Mouse (Mus musculus): ENCODE results near the gene Ppp1r12a. TPM values are rescaled to one million over a fixed set of nuclear protein-coding genes. Genes with fewer than 3 reads are reported as not detected.

The Ppp1r12a gene
- polyA plus RNA-seq, 1 experiment from 2014 or later, result 97.7 TPM

DNA sequence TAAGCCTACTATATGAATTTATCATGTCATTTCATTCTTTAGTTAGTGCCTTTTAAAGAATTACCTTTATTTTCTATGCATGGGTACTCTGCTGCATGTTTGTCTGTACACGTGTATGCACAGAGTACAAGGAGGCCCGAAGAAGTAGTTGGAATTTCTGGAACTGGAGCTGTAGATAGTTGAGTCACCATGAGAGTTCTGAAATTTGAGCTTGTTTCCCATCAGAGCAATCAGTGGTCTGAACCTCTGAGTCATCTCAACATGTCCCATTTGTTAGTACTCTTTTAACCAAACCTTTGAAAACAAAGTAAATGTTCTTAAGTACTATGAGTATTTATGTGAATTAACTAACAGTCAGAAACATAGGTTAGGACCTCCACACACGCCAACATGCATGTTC is 75.1 kb downstream of the Ppp1r12a start:
- H3K9me3 ChIP-seq (ENCODE audit: low read length), result no peaks in the 10 kb centered on the region
- WGBS, result 92% methylated on average over 3 of the region's 3 CpGs
- no peaks in the 10 kb centered on the region for H3K4me1 ChIP-seq (ENCODE audit: insufficient read depth, low read length)
- H3K36me3 ChIP-seq (ENCODE audit: insufficient read depth, low read length), result peaks cover 27% of the 10 kb centered on the region; the same call in 1 of the 2 replicates
- no peak overlapping the region for H3K27ac ChIP-seq (ENCODE audit: low read length)
- no peak for ATAC-seq (ENCODE audit: low FRiP score, low TSS enrichment)
- no peak overlapping the region for H3K9ac ChIP-seq (replicated peaks; ENCODE audit: low read length)
- H3K27me3 ChIP-seq (ENCODE audit: insufficient read depth, low read length), result no peaks in the 10 kb centered on the region
- no peak overlapping the region for H3K4me2 ChIP-seq (replicated peaks; ENCODE audit: low read depth, low read length)
- H3K4me3 ChIP-seq (ENCODE audit: low read length), result no peak overlapping the region

DNA sequence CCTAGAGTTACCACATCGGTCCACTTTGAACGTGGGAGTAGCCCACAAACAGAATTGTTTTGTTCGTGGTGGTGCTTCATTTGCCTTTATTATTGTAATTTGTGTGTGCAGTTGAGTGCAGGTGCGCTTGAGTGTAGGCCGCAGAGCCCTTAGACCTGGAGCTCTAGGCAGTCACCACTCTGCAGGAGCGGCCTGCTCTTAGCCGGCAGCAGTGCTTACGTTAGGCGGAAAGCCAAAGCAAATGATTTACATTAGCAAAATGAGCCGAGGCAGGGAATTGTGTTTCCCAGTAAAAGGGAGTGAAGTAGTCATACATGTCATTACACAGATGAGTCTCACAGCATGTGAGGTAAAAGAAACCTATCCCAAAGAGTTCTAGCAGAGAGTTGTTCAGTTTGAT is 77.1 kb downstream of the Ppp1r12a start:
- H3K9ac ChIP-seq (replicated peaks; ENCODE audit: low read length), result no peak overlapping the region
- no peak for ATAC-seq (ENCODE audit: low FRiP score, low TSS enrichment)
- H3K36me3 ChIP-seq (ENCODE audit: insufficient read depth, low read length), result peaks cover 27% of the 10 kb centered on the region; the same call in 1 of the 2 replicates
- no peak overlapping the region for H3K4me2 ChIP-seq (replicated peaks; ENCODE audit: low read depth, low read length)
- no peaks in the 10 kb centered on the region for H3K4me1 ChIP-seq (ENCODE audit: insufficient read depth, low read length)
- no peaks in the 10 kb centered on the region for H3K27me3 ChIP-seq (ENCODE audit: insufficient read depth, low read length)
- no peaks in the 10 kb centered on the region for H3K9me3 ChIP-seq (ENCODE audit: low read length)
- H3K27ac ChIP-seq (ENCODE audit: low read length), result no peak overlapping the region
- WGBS, result 66% methylated on average over 10 of the region's 10 CpGs
- H3K4me3 ChIP-seq (ENCODE audit: low read length), result no peak overlapping the region

DNA sequence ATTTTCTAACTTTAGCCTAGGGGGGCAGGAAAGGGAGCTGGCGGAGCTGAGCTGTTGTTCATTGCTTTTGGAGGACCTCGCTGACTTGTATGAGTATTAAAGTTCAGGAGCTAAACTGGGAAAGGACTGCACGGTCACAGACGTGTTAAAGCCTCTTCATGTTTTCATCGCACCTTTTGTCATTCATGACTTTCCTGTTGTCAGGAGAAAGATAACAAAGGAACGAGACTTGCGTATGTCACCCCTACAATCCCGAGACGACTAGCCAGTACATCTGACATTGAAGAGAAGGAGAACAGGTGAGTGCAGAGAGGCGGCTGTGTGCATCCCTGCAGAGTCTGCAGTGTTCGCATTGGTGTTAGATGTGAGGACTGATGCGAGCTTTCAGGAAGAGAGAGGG is 88.7 kb downstream of the Ppp1r12a start:
- Histone ChIP-seq H3K27me3 (ENCODE audit: insufficient read depth, low read length) (no peaks in the 10 kb centered on the region), H3K36me3 (ENCODE audit: insufficient read depth, low read length) (peaks cover 36% of the 10 kb centered on the region), H3K9ac (replicated peaks; ENCODE audit: low read length) (no peak overlapping the region), H3K4me3 (ENCODE audit: low read length) (no peak overlapping the region), H3K9me3 (ENCODE audit: low read length) (no peaks in the 10 kb centered on the region), H3K4me2 (replicated peaks; ENCODE audit: low read depth, low read length) (no peak overlapping the region), H3K27ac (ENCODE audit: low read length) (no peak overlapping the region), H3K4me1 (ENCODE audit: insufficient read depth, low read length) (no peaks in the 10 kb centered on the region)
- ATAC-seq (ENCODE audit: low FRiP score, low TSS enrichment), result no peak
- WGBS, result 85% methylated on average over 12 of the region's 12 CpGs

DNA sequence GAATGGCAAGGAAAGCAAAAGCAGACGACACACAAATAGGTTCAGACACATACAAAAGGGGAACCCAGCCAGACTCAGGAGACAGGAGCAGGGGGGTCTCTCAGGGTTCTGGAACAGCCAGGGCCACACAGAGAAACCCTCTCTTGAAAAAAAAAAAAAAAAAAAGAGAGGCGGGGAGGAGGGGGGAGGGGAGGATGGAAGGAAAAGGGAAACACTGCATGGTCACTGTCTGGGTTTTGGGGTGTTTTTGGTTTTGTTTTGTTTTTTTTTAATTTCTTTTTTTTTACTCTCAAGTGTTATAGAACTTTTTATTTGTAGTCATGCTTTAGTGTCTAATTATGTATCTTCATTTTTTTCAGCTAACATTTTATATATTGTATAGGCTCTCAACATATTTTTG is 89.2 kb downstream of the Ppp1r12a start:
- H3K9ac ChIP-seq (replicated peaks; ENCODE audit: low read length), result no peak overlapping the region
- no peak overlapping the region for H3K4me3 ChIP-seq (ENCODE audit: low read length)
- H3K27me3 ChIP-seq (ENCODE audit: insufficient read depth, low read length), result no peaks in the 10 kb centered on the region
- no peak for ATAC-seq (ENCODE audit: low FRiP score, low TSS enrichment)
- no peaks in the 10 kb centered on the region for H3K9me3 ChIP-seq (ENCODE audit: low read length)
- H3K4me1 ChIP-seq (ENCODE audit: insufficient read depth, low read length), result no peaks in the 10 kb centered on the region
- H3K27ac ChIP-seq (ENCODE audit: low read length), result no peak overlapping the region
- H3K36me3 ChIP-seq (ENCODE audit: insufficient read depth, low read length), result peaks cover 40% of the 10 kb centered on the region
- 93% methylated on average over 1 of the region's 2 CpGs for WGBS
- no peak overlapping the region for H3K4me2 ChIP-seq (replicated peaks; ENCODE audit: low read depth, low read length)

DNA sequence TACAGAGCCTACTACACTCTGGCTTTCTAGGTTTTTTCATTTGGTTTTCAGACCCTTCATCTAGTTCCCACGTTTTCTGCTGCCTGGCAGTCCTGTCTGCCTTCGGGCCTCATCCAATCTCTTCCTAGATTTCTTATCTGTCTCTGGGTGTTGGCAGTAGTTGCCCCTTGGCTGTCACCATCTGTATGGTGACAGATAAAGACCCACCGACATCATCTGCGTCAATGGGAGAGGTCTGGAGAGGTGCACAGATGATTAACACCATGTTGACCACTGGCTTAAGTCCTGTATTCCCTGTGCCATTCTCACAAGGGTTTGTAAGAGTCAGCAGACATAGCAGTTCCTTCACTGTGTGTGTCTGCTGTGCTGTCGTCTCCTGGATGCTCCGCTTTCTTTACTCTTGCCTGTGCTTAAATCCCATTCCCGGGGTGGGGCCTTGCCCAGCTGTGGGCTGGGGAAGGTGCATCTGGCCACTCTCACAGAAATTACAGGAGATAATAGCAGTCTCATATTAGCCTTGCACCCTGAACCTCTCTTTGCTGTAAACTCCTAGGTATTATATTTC is 93.9 kb downstream of the Ppp1r12a start:
- Histone ChIP-seq H3K27me3 (ENCODE audit: insufficient read depth, low read length) (no peaks in the 10 kb centered on the region), H3K9ac (replicated peaks; ENCODE audit: low read length) (no peak overlapping the region), H3K4me3 (ENCODE audit: low read length) (no peak overlapping the region), H3K27ac (ENCODE audit: low read length) (no peak overlapping the region), H3K4me1 (ENCODE audit: insufficient read depth, low read length) (no peaks in the 10 kb centered on the region), H3K4me2 (replicated peaks; ENCODE audit: low read depth, low read length) (no peak overlapping the region), H3K9me3 (ENCODE audit: low read length) (no peaks in the 10 kb centered on the region), H3K36me3 (ENCODE audit: insufficient read depth, low read length) (peaks cover 41% of the 10 kb centered on the region)
- no peak for ATAC-seq (ENCODE audit: low FRiP score, low TSS enrichment)
- WGBS, result 93% methylated on average over 7 of the region's 7 CpGs

DNA sequence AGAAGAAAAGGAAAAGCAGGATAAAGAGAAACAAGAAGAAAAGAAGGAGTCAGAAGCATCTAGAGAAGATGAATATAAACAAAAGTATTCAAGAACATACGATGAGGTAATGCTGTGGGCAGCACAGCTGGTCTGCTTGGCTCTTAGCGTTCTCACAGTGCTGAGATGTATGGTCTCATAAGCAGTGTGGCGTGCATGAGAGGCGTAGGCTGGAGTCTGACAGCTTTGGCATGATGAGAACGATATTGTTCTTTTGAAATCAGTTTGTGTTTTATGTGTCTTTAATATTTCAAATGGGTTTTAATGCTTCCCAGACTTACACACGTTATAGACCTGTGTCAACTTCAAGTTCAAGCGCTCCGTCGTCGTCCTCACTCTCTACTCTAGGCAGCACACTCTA is 98.9 kb downstream of the Ppp1r12a start:
- Histone ChIP-seq H3K4me3 (ENCODE audit: low read length) (no peak overlapping the region), H3K36me3 (ENCODE audit: insufficient read depth, low read length) (peaks cover 44% of the 10 kb centered on the region), H3K9ac (replicated peaks; ENCODE audit: low read length) (no peak overlapping the region), H3K27me3 (ENCODE audit: insufficient read depth, low read length) (no peaks in the 10 kb centered on the region), H3K9me3 (ENCODE audit: low read length) (no peaks in the 10 kb centered on the region), H3K4me1 (ENCODE audit: insufficient read depth, low read length) (no peaks in the 10 kb centered on the region), H3K4me2 (replicated peaks; ENCODE audit: low read depth, low read length) (no peak overlapping the region), H3K27ac (ENCODE audit: low read length) (no peak overlapping the region)
- WGBS, result 89% methylated on average over 10 of the region's 10 CpGs
- no peak for ATAC-seq (ENCODE audit: low FRiP score, low TSS enrichment)

DNA sequence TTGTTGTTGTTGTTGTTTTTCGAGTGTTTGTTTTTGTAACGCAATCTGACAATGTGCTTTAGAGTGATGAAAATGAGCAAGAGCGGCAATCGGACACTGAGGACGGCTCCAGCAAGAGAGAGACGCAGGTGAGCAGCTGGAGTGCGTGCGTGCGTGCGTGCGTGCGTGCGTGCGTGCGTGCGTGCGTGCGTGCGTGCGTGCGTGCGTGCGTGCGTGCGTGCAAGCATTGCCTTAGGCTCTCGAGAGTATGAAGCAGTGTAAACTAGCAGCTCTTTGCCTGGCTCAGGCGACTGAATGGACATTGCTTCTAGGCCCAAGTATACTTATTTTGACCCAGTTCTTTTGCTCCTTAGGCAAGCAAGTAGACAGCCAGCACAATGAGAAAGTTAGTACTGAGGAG is 102.6 kb downstream of the Ppp1r12a start:
- Histone ChIP-seq H3K9ac (replicated peaks; ENCODE audit: low read length) (no peak overlapping the region), H3K36me3 (ENCODE audit: insufficient read depth, low read length) (peaks cover 48% of the 10 kb centered on the region), H3K9me3 (ENCODE audit: low read length) (no peaks in the 10 kb centered on the region), H3K27ac (ENCODE audit: low read length) (no peak overlapping the region), H3K4me3 (ENCODE audit: low read length) (no peak overlapping the region), H3K4me1 (ENCODE audit: insufficient read depth, low read length) (no peaks in the 10 kb centered on the region), H3K4me2 (replicated peaks; ENCODE audit: low read depth, low read length) (no peak overlapping the region), H3K27me3 (ENCODE audit: insufficient read depth, low read length) (no peaks in the 10 kb centered on the region)
- ATAC-seq (ENCODE audit: low FRiP score, low TSS enrichment), result no peak
- WGBS, result 86% methylated on average over 27 of the region's 27 CpGs

DNA sequence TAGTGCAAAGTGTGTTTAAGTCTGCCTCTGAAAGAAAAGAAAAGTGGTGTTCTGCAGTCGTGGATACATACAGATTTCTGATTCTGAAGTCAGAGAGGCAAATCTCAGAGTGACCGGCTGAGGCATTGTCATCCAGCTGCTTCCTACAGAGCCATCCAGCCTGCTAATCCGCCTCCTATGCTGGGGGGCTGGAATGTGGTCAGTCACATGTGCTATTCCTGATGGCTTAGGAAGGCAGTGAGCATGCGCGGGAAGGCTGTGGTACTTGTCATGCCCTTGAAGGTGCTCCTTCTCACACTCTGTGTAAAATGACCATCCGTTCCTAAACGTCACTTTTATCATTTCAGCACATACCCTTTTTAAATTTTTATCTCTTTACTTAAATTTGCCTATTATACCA is 109.2 kb downstream of the Ppp1r12a start:
- no peak for ATAC-seq (ENCODE audit: low FRiP score, low TSS enrichment)
- H3K27me3 ChIP-seq (ENCODE audit: insufficient read depth, low read length), result no peaks in the 10 kb centered on the region
- no peaks in the 10 kb centered on the region for H3K9me3 ChIP-seq (ENCODE audit: low read length)
- 91% methylated on average over 7 of the region's 7 CpGs for WGBS
- no peak overlapping the region for H3K27ac ChIP-seq (ENCODE audit: low read length)
- H3K36me3 ChIP-seq (ENCODE audit: insufficient read depth, low read length), result peaks cover 49% of the 10 kb centered on the region
- H3K9ac ChIP-seq (replicated peaks; ENCODE audit: low read length), result no peak overlapping the region
- no peak overlapping the region for H3K4me2 ChIP-seq (replicated peaks; ENCODE audit: low read depth, low read length)
- H3K4me3 ChIP-seq (ENCODE audit: low read length), result no peak overlapping the region
- no peaks in the 10 kb centered on the region for H3K4me1 ChIP-seq (ENCODE audit: insufficient read depth, low read length)

DNA sequence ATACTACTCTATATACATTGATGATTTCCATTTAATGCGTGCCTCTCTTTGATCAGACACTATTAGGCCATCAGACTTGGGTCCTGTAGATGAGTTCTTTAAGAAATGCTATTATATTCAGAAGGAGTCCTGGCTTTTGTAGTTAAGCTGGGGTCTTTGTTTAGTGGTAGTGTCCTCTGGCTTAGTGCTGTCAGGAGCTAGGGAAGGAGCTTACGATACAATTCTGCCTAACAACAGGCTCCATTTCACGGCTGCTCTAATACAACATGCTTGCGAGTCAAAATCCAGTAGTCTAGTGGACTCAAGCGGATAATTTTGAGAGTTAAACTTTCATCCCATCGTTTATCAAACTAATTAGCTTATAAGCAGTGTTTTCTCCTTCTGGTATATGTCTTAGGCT is 114.7 kb downstream of the Ppp1r12a start:
- no peak overlapping the region for H3K4me2 ChIP-seq (replicated peaks; ENCODE audit: low read depth, low read length)
- 88% methylated on average over 6 of the region's 6 CpGs for WGBS
- ATAC-seq (ENCODE audit: low FRiP score, low TSS enrichment), result no peak
- H3K9ac ChIP-seq (replicated peaks; ENCODE audit: low read length), result no peak overlapping the region
- H3K4me1 ChIP-seq (ENCODE audit: insufficient read depth, low read length), result no peaks in the 10 kb centered on the region
- no peaks in the 10 kb centered on the region for H3K27me3 ChIP-seq (ENCODE audit: insufficient read depth, low read length)
- peaks cover 35% of the 10 kb centered on the region; the same call in 1 of the 2 replicates for H3K36me3 ChIP-seq (ENCODE audit: insufficient read depth, low read length)
- H3K27ac ChIP-seq (ENCODE audit: low read length), result no peak overlapping the region
- no peaks in the 10 kb centered on the region for H3K9me3 ChIP-seq (ENCODE audit: low read length)
- H3K4me3 ChIP-seq (ENCODE audit: low read length), result no peak overlapping the region

DNA sequence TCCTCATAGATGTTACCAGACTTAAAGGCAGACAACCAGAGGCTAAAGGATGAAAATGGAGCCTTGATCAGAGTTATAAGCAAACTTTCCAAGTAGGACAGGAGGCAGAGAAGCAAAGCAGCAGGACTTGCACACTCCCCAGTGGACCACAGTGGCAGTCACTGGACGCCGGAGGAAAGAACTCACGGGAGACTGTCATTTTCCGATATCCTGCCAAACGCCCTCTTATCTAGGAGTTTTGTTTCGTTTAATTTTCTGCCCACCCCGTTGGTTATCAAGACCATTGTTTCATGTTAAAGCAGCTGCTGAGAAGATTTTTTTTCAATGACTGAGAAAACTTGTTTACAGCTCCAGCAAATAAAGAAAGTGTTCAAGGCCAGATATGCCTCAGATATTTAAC is 115.2 kb downstream of the Ppp1r12a start:
- no peak for ATAC-seq (ENCODE audit: low FRiP score, low TSS enrichment)
- Histone ChIP-seq H3K4me2 (replicated peaks; ENCODE audit: low read depth, low read length) (no peak overlapping the region), H3K9me3 (ENCODE audit: low read length) (no peaks in the 10 kb centered on the region), H3K4me3 (ENCODE audit: low read length) (no peak overlapping the region), H3K27ac (ENCODE audit: low read length) (no peak overlapping the region), H3K9ac (replicated peaks; ENCODE audit: low read length) (no peak overlapping the region), H3K27me3 (ENCODE audit: insufficient read depth, low read length) (no peaks in the 10 kb centered on the region), H3K36me3 (ENCODE audit: insufficient read depth, low read length) (peaks cover 32% of the 10 kb centered on the region; the same call in 1 of the 2 replicates), H3K4me1 (ENCODE audit: insufficient read depth, low read length) (no peaks in the 10 kb centered on the region)
- 79% methylated on average over 7 of the region's 7 CpGs for WGBS
